Comparison of ENCODE assay signal across 10 mouse cellular contexts in genomic region chr11:63136205-63136604, GRCm38 (mm10). TPM values are rescaled to one million over a fixed set of nuclear protein-coding genes. Genes with fewer than 3 reads are reported as not detected.
DNase-seq lines count a peak whose midpoint lies in the region; ATAC-seq lines count a peak whose summit lies in the region.
"Had no signal": no experiment of that assay in that cellular context is flagged by ENCODE, and none has a peak within 500 bp of the region (broad histone marks: within the 10 kb centered on the region; RNA-seq: fewer than 3 reads in every experiment).

No protein-coding gene starts in this region.

- no peak overlapping the region for H3K4me3 ChIP-seq in hindbrain, embryonic 16.5 days (ENCODE audit: low read length)
- no peak overlapping the region for H3K4me3 ChIP-seq in hindbrain, embryonic 13.5 days
- H3K4me3 ChIP-seq in limb, embryonic 15.5 days, result no peak overlapping the region
- no peak overlapping the region for H3K4me3 ChIP-seq in forebrain, embryonic 16.5 days (replicated peaks; ENCODE audit: low read length)
- H3K4me3 ChIP-seq: erythroblast, embryonic 14.5 days; midbrain, embryonic 12.5 days had no signal

- H3K27me3 ChIP-seq in hindbrain, embryonic 16.5 days (replicated peaks; ENCODE audit: control insufficient read depth, insufficient read depth, low read length), result peaks cover 11% of the 10 kb centered on the region
- H3K27me3 ChIP-seq in hindbrain, embryonic 13.5 days, result peaks cover 41% of the 10 kb centered on the region
- H3K27me3 ChIP-seq in limb, embryonic 15.5 days, result peaks cover 9% of the 10 kb centered on the region; the same call in 1 of the 2 replicates
- peaks cover 18% of the 10 kb centered on the region for H3K27me3 ChIP-seq in forebrain, embryonic 16.5 days (replicated peaks; ENCODE audit: control insufficient read depth, insufficient read depth, low read length)

- no peaks in the 10 kb centered on the region for H3K9me3 ChIP-seq in hindbrain, embryonic 16.5 days (ENCODE audit: control insufficient read depth, low read length)
- H3K9me3 ChIP-seq in hindbrain, embryonic 13.5 days, result no peaks in the 10 kb centered on the region
- no peaks in the 10 kb centered on the region for H3K9me3 ChIP-seq in limb, embryonic 15.5 days
- no peaks in the 10 kb centered on the region for H3K9me3 ChIP-seq in forebrain, embryonic 16.5 days (ENCODE audit: control insufficient read depth, low read length)
- H3K9me3 ChIP-seq: midbrain, embryonic 12.5 days had no signal

- no peaks in the 10 kb centered on the region; the same call in 1 of the 2 replicates for H3K36me3 ChIP-seq in hindbrain, embryonic 16.5 days (ENCODE audit: control insufficient read depth, insufficient read depth, low read length)
- H3K36me3 ChIP-seq in hindbrain, embryonic 13.5 days, result no peaks in the 10 kb centered on the region
- H3K36me3 ChIP-seq in limb, embryonic 15.5 days, result peaks cover 53% of the 10 kb centered on the region
- H3K36me3 ChIP-seq in forebrain, embryonic 16.5 days (ENCODE audit: control insufficient read depth, insufficient read depth), result no peaks in the 10 kb centered on the region
- H3K36me3 ChIP-seq: midbrain, embryonic 12.5 days had no signal

- DNase-seq in adrenal gland, postnatal 25 days, result peak; percentile 64
- DNase-seq in heart, postnatal 10 days, result peak; percentile 84 to 88
- DNase-seq in thymus, postnatal 4 days, result no peak
- DNase-seq in embryo, embryonic 11 days, result no peak

- H3K4me1 ChIP-seq in hindbrain, embryonic 16.5 days (ENCODE audit: control insufficient read depth, insufficient read depth, low read depth, low read length), result peaks cover 17% of the 10 kb centered on the region
- H3K4me1 ChIP-seq in hindbrain, embryonic 13.5 days (replicated peaks), result peaks cover 33% of the 10 kb centered on the region
- peaks cover 52% of the 10 kb centered on the region for H3K4me1 ChIP-seq in limb, embryonic 15.5 days
- H3K4me1 ChIP-seq in forebrain, embryonic 16.5 days (replicated peaks; ENCODE audit: control insufficient read depth, insufficient read depth, low read length), result peaks cover 19% of the 10 kb centered on the region

- H3K9ac ChIP-seq in hindbrain, embryonic 16.5 days (ENCODE audit: low read depth, low read length), result no peak overlapping the region
- no peak overlapping the region for H3K9ac ChIP-seq in hindbrain, embryonic 13.5 days
- no peak overlapping the region for H3K9ac ChIP-seq in limb, embryonic 15.5 days
- no peak overlapping the region for H3K9ac ChIP-seq in forebrain, embryonic 16.5 days (replicated peaks; ENCODE audit: low read depth, low read length)
- H3K9ac ChIP-seq: midbrain, embryonic 12.5 days had no signal

- 72% methylated on average over 6 of the region's 6 CpGs for WGBS in hindbrain, embryonic 16.5 days
- 80% methylated on average over 6 of the region's 6 CpGs for WGBS in hindbrain, embryonic 13.5 days
- 57% methylated on average over 6 of the region's 6 CpGs for WGBS in limb, embryonic 15.5 days
- WGBS in forebrain, embryonic 16.5 days, result 67% methylated on average over 6 of the region's 6 CpGs

- no peak for ATAC-seq in hindbrain, embryonic 16.5 days
- ATAC-seq in hindbrain, embryonic 13.5 days (ENCODE audit: low FRiP score), result no peak
- no peak for ATAC-seq in limb, embryonic 15.5 days (ENCODE audit: insufficient number of reproducible peaks, low FRiP score, low TSS enrichment, low read depth)
- ATAC-seq in forebrain, embryonic 16.5 days, result no peak

- intact Hi-C loops in heart, postnatal 10 days (cut with DNase I), result loop anchor here (5.0 kb wide), 1 partner anchor 394 kb away; no protein-coding TSS in a partner anchor

- no peak overlapping the region for H3K4me2 ChIP-seq in hindbrain, embryonic 16.5 days (ENCODE audit: low read length)
- H3K4me2 ChIP-seq in hindbrain, embryonic 13.5 days, result no peak overlapping the region
- peak overlapping the region; percentile 30; the same call in 1 of the 2 replicates for H3K4me2 ChIP-seq in limb, embryonic 15.5 days
- H3K4me2 ChIP-seq in forebrain, embryonic 16.5 days (ENCODE audit: low read length), result no peak overlapping the region
- H3K4me2 ChIP-seq: midbrain, embryonic 12.5 days had no signal

- peak overlapping the region; percentile 36; the same call in 1 of the 2 replicates for H3K27ac ChIP-seq in hindbrain, embryonic 16.5 days (ENCODE audit: low read depth, low read length)
- H3K27ac ChIP-seq in hindbrain, embryonic 13.5 days, result no peak overlapping the region
- H3K27ac ChIP-seq in limb, embryonic 15.5 days, result peak overlapping the region; percentile 65
- no peak overlapping the region for H3K27ac ChIP-seq in forebrain, embryonic 16.5 days (ENCODE audit: low read length)
- H3K27ac ChIP-seq: midbrain, embryonic 12.5 days had no signal

RNA-seq across cellular contexts. Expression of gene Pmp22, which starts 7.4 kb away (rescaled TPM):
- polyA plus RNA-seq in hindbrain, embryonic 16.5 days (2015; fragmentation: Nextera tagmentation; extraction: Ambion mirVana), result 44.2 and 50.1 TPM in 2 replicates
- 37.6 and 43.0 TPM in 2 replicates for polyA plus RNA-seq in hindbrain, embryonic 13.5 days (2015; fragmentation: Nextera tagmentation; extraction: Ambion mirVana)
- 161 and 162 TPM in 2 replicates for total RNA-seq in adrenal gland, postnatal 25 days (2021)
- total RNA-seq in heart, postnatal 10 days (2021), result 100 to 1,000 TPM in 1 of 2 experiments, 10 to 100 TPM in 1; 81.7 to 120 TPM
- polyA plus RNA-seq in limb, embryonic 15.5 days (2015; fragmentation: Nextera tagmentation; extraction: Ambion mirVana), result 307 and 381 TPM in 2 replicates
- 24.3 and 37.4 TPM in 2 replicates for polyA plus RNA-seq in forebrain, embryonic 16.5 days (2015; fragmentation: Nextera tagmentation; extraction: Ambion mirVana)

Comparison
In these comparisons a context has a peak if more than half of its experiments do, and no peak if none do; other contexts are left out.
1. H3K27ac ChIP-seq: peak in hindbrain, embryonic 16.5 days (single experiment) and limb, embryonic 15.5 days (single experiment); none in hindbrain, embryonic 13.5 days (single experiment) and forebrain, embryonic 16.5 days (single experiment).
2. DNase-seq: peak in adrenal gland, postnatal 25 days (single experiment) and heart, postnatal 10 days (2 of 2); none in thymus, postnatal 4 days (single experiment) and embryo, embryonic 11 days (single experiment).